Mouse (Mus musculus) intestine, postnatal 0 days (tissue): ENCODE results near the gene Adgrf1. TPM values are rescaled to one million over a fixed set of nuclear protein-coding genes. Genes with fewer than 3 reads are reported as not detected.

Experiments used
- ATAC-seq: fragments of 200-750 bp; cut with Nextera tagmentation; 2 replicates; pipeline ENCODE4 v1.8.0; 2017; ENCODE audit warnings: mild to moderate bottlenecking, moderate TSS enrichment, moderate library complexity
- H3K27ac ChIP-seq: fragments of 300-500 bp; sonication (generic); 2 replicates; pipeline ENCODE4 v1.5.1; 2014; ENCODE audit warnings: mild to moderate bottlenecking, low read depth, low read length, moderate library complexity
- H3K27me3 ChIP-seq: fragments of 300-500 bp; sonication (generic); replicated peaks from 2 replicates; pipeline ENCODE4 v1.6.1; 2014; ENCODE audit warnings: low read length, mixed read lengths; ENCODE audit not compliant: control insufficient read depth, insufficient read depth
- H3K36me3 ChIP-seq: fragments of 300-500 bp; sonication (generic); 2 replicates; pipeline ENCODE4 v1.6.1; 2014; ENCODE audit warnings: mild to moderate bottlenecking, moderate library complexity; ENCODE audit not compliant: control insufficient read depth, insufficient read depth
- H3K4me1 ChIP-seq: fragments of 300-500 bp; sonication (generic); replicated peaks from 2 replicates; pipeline ENCODE4 v1.6.1; 2014; ENCODE audit warnings: antibody characterized with exemption, low read length, mixed read lengths; ENCODE audit not compliant: control insufficient read depth, insufficient read depth
- H3K4me2 ChIP-seq: fragments of 300-500 bp; sonication (generic); replicated peaks from 2 replicates; pipeline ENCODE4 v1.6.1; 2014; ENCODE audit warnings: low read depth, mild to moderate bottlenecking, moderate library complexity
- H3K4me3 ChIP-seq: fragments of 300-500 bp; sonication (generic); 2 replicates; pipeline ENCODE4 v1.5.1; 2014; ENCODE audit warnings: low read depth, low read length
- H3K9ac ChIP-seq: fragments of 300-500 bp; sonication (generic); 2 replicates; pipeline ENCODE4 v1.6.1; 2014; ENCODE audit warnings: mild to moderate bottlenecking, low read depth, low read length
- H3K9me3 ChIP-seq: fragments of 300-500 bp; sonication (generic); 2 replicates; pipeline ENCODE4 v1.6.1; 2016; ENCODE audit warnings: mixed run types; ENCODE audit not compliant: control insufficient read depth
- CTCF ChIP-seq: sonication (generic); IDR thresholded peaks from 2 replicates; pipeline ENCODE4 v1.5.1; 2016; ENCODE audit warnings: low read depth, mild to moderate bottlenecking, control low read depth, antibody characterized with exemption, moderate library complexity
- WGBS: fragments of 180-500 bp; shearing (Covaris S2); extraction: QIAGEN DNeasy Blood & Tissue Kit; methylation state at CpG from one replicate; pipeline ENCODE4 v1.1.7; 2014; 5-methylcytosine and 5-hydroxymethylcytosine counted together
- polyA plus RNA-seq: library from polyadenylated mRNA; unstranded; fragments of >200 nt; fragmentation: Nextera tagmentation; extraction: Ambion mirVana; gene quantifications from 2 replicates; pipeline ENCODE4 v1.2.1, GENCODE M21; 2015

Adgrf1 gene
- polyA plus RNA-seq, 1 experiment from 2014 or later, result 0.38 TPM

- Histone ChIP-seq H3K36me3 (no peaks in the 10 kb centered on the region), H3K4me2 (no peak overlapping the region), H3K9ac (no peak overlapping the region), H3K9me3 (no peaks in the 10 kb centered on the region), H3K27ac (no peak overlapping the region), H3K27me3 (no peaks in the 10 kb centered on the region), H3K4me3 (no peak overlapping the region), H3K4me1 (no peaks in the 10 kb centered on the region)
- ATAC-seq, result no peak
- TF ChIP-seq CTCF, result no peak
- 13% methylated on average over 9 of the region's 9 CpGs for WGBS
Observed at GRCm38 (mm10) chr17:43357902-43358539, 87.9 kb downstream of the Adgrf1 start.

- Histone ChIP-seq H3K4me1 (no peaks in the 10 kb centered on the region), H3K9ac (no peak within 1 kb of the TSS), H3K36me3 (no peaks in the 10 kb centered on the region), H3K27ac (0 out of 2 replicates have a peak within 1 kb of the TSS, but pooled peaks have one; percentile 29), H3K9me3 (no peaks in the 10 kb centered on the region), H3K4me3 (peak within 1 kb of the TSS; percentile 19), H3K27me3 (no peaks in the 10 kb centered on the region), H3K4me2 (peak within 1 kb of the TSS; percentile 51)
- no peak for ATAC-seq
- TF ChIP-seq CTCF, result no peak
- whole genome bisulfite sequencing, result 22% methylated on average over 16 of the region's 16 CpGs
Observed at GRCm38 (mm10) chr17:43359826-43360619, 89.9 kb downstream of the Adgrf1 start, which contains the start of gene Adgrf5. Gene Adgrf5, plus strand, starts transcription at chr17:43360451.

- TF ChIP-seq CTCF, result no peak
- H3K27ac ChIP-seq, result no peak overlapping the region
- H3K4me2 ChIP-seq, result peak overlapping the region; percentile 51; the same call in 1 of the 2 replicates
- H3K27me3 ChIP-seq, result no peaks in the 10 kb centered on the region
- H3K9ac ChIP-seq, result no peak overlapping the region
- H3K4me1 ChIP-seq, result no peaks in the 10 kb centered on the region
- no peaks in the 10 kb centered on the region for H3K36me3 ChIP-seq
- H3K4me3 ChIP-seq, result peak overlapping the region; percentile 19; the same call in 1 of the 2 replicates
- no peak for ATAC-seq
- H3K9me3 ChIP-seq, result no peaks in the 10 kb centered on the region
- 74% methylated on average over 11 of the region's 11 CpGs for WGBS
Observed at GRCm38 (mm10) chr17:43361021-43361420, 90.9 kb downstream of the Adgrf1 start.

- Histone ChIP-seq H3K27me3 (no peaks in the 10 kb centered on the region), H3K9ac (no peak overlapping the region), H3K4me1 (no peaks in the 10 kb centered on the region), H3K4me2 (peak overlapping the region; percentile 51), H3K36me3 (no peaks in the 10 kb centered on the region), H3K9me3 (no peaks in the 10 kb centered on the region), H3K27ac (no peak overlapping the region), H3K4me3 (no peak overlapping the region)
- no peak for TF ChIP-seq CTCF
- ATAC-seq, result no peak
- WGBS, result 50% methylated on average over 11 of the region's 11 CpGs
Observed at GRCm38 (mm10) chr17:43362362-43362761, 92.2 kb downstream of the Adgrf1 start.

GRCm38 (mm10) chr17:43362881-43363280 is 92.8 kb downstream of the Adgrf1 start:
- H3K27ac ChIP-seq, result no peak overlapping the region
- H3K9ac ChIP-seq, result no peak overlapping the region
- no peaks in the 10 kb centered on the region for H3K36me3 ChIP-seq
- peak overlapping the region; percentile 51; the same call in 1 of the 2 replicates for H3K4me2 ChIP-seq
- WGBS, result 53% methylated on average over 6 of the region's 6 CpGs
- H3K9me3 ChIP-seq, result no peaks in the 10 kb centered on the region
- no peaks in the 10 kb centered on the region for H3K4me1 ChIP-seq
- H3K27me3 ChIP-seq, result no peaks in the 10 kb centered on the region
- no peak for ATAC-seq
- no peak for TF ChIP-seq CTCF
- no peak overlapping the region for H3K4me3 ChIP-seq

- Histone ChIP-seq H3K27me3 (no peaks in the 10 kb centered on the region), H3K9me3 (no peaks in the 10 kb centered on the region), H3K27ac (no peak overlapping the region), H3K9ac (no peak overlapping the region), H3K4me3 (no peak overlapping the region), H3K4me2 (no peak overlapping the region), H3K4me1 (no peaks in the 10 kb centered on the region), H3K36me3 (no peaks in the 10 kb centered on the region)
- no peak for TF ChIP-seq CTCF
- ATAC-seq, result no peak
- WGBS, result 51% methylated on average over 6 of the region's 6 CpGs
Observed at GRCm38 (mm10) chr17:43363921-43364320, 93.8 kb downstream of the Adgrf1 start.
